Mouse (Mus musculus) bone marrow, adult 2 months (tissue): ENCODE data around the gene Gm5447.

Source experiments
- CTCF ChIP-seq: fragments of 200-500 bp; IDR thresholded peaks from 2 replicates; pipeline ENCODE4 v1.5.1; 2011; ENCODE audit warnings: low read length, control low read depth; ENCODE audit not compliant: control insufficient read depth, insufficient read depth
- POLR2A ChIP-seq: fragments of 200-500 bp; IDR thresholded peaks from 2 replicates; pipeline ENCODE4 v1.6.1; 2011; ENCODE audit warnings: low read depth, mild to moderate bottlenecking, control low read depth, low read length, borderline replicate concordance; ENCODE audit not compliant: control insufficient read depth

- TF ChIP-seq CTCF (no peak), POLR2A (no peak)
Observed at GRCm38 (mm10) chr13:30945788-30946187, 28.2 kb upstream of the Gm5447 start.
